Mouse (Mus musculus) lung, adult 2 months (tissue): ENCODE results near the gene Pcnx4. TPM values are rescaled to one million over a fixed set of nuclear protein-coding genes. Genes with fewer than 3 reads are reported as not detected.

Experiments
- DNase-seq: peaks from one replicate; pipeline ENCODE4 v3.0.0; 2022
- H3K4me1 ChIP-seq: fragments of 200-500 bp; 2 replicates; pipeline ENCODE4 v1.6.1; 2011; ENCODE audit warnings: low read length; ENCODE audit not compliant: control insufficient read depth, insufficient read depth
- H3K4me3 ChIP-seq: fragments of 200-500 bp; replicated peaks from 2 replicates; pipeline ENCODE3; 2011; ENCODE audit warnings: low read depth, mild to moderate bottlenecking, control low read depth, low read length; ENCODE audit errors: extremely low read depth
- CTCF ChIP-seq: fragments of 200-500 bp; IDR thresholded peaks from 2 replicates; pipeline ENCODE4 v1.5.1; 2011; ENCODE audit warnings: mild to moderate bottlenecking, low read length, control low read depth; ENCODE audit not compliant: insufficient read depth
- POLR2A ChIP-seq: fragments of 200-500 bp; IDR thresholded peaks from 2 replicates; pipeline ENCODE4 v1.6.1; 2011; ENCODE audit warnings: low read depth, mild to moderate bottlenecking, control low read depth, low read length, borderline replicate concordance; ENCODE audit errors: extremely low read depth
- WGBS: fragments of 180-500 bp; shearing (Covaris S2); methylation state at CpG from one replicate; pipeline ENCODE4 v1.1.7; 2018; 5-methylcytosine and 5-hydroxymethylcytosine counted together
- polyA plus RNA-seq: library from polyadenylated mRNA; depleted of rRNA; stranded (reverse); fragments of >200 nt; gene quantifications from 2 replicates; pipeline ENCODE4 v1.2.3, GENCODE M21; 2012

The Pcnx4 gene
- polyA plus RNA-seq, 1 experiment = 6.2 TPM

DNA sequence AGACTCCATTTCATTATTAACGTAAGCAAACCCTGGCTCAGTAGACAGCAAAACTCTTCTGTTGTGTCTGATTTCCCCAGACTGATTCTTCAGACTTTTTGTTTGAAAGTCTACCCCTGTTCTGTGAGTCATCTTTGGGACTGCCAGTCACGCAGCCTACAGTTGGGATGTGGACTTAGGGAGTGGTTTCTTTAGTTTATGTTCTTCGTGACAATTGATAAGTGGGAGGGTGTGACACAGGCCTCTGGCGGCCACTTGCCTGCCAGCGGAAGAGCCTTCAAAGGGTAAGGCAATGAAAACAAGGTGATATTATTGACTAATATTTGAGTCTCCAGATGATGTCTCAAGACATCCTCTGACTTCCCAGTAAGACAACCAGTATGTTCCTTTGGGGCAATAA lies 16.3 kb upstream of the Pcnx4 start:
- no peak overlapping the region for H3K4me3 ChIP-seq
- no peaks in the 10 kb centered on the region for H3K4me1 ChIP-seq
- TF ChIP-seq POLR2A (no peak), CTCF (no peak)
- no peak for DNase-seq
- WGBS = 59% methylated on average over 5 of the region's 5 CpGs

DNA sequence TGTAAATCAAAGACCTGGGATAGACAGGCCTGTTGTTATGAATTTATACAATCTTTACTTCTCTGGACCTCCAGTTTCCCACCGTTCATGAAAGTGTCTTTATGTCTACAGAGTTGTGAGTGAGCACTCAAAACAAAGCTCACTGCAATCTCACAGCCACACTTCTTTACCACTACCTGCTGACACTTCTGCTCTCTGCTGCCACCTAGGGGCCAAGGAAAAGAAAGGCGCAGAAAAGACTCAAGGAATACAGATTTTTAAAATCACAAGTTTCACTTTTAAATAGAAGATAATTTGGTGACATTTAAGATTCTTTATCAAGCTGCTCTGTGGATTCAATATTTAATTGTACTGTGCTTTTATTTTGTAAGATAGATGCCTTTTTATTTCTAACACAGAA lies 15.5 kb upstream of the Pcnx4 start:
- Histone ChIP-seq H3K4me1 (no peaks in the 10 kb centered on the region), H3K4me3 (no peak overlapping the region)
- TF ChIP-seq POLR2A (no peak), CTCF (peak; percentile 65)
- 2% methylated on average over 2 of the region's 2 CpGs for WGBS
- DNase-seq = peak; percentile 61

DNA sequence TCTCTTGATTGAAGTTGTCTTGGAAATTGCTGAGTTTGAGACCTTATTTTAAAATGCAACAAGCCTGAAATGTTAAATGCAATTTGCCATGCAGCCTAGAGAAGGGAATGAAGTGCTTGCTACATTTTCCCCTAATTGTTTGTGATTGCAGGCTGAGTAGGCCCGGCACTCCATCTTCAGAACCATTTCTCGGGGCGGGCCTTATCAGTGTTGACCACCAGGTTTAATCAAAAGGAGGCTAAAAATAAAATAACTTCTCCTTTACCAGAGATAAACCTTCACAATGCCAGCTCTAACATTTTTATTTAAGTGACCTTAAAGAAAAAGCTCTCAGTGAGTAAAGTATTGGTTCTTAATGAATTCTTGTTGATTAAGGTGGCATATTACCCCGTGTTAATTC lies 10.6 kb upstream of the Pcnx4 start:
- 53% methylated on average over 4 of the region's 4 CpGs for WGBS
- no peak for DNase-seq

DNA sequence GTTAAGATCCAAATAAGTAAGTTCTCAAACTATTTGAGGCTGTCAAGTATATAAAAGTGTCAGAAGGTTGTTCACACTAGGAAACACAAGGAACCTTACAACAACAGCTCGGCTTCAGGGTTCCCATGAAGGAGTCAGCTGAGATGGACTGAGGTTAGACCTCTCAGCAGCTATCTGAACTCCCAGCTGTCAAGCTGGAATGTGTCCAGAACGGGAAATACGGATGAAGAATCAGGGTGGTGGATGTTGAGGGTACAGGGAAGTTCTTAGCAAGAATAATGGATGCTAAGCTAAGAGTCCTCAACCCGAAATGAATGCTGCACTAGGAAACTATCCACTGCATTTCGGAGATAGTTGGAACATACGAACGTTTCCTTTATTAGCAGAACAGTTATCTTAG lies 3.9 kb upstream of the Pcnx4 start:
- H3K4me3 ChIP-seq = no peak overlapping the region
- H3K4me1 ChIP-seq = 0 out of 2 replicates have a peak, but pooled peaks cover 2% of the 10 kb centered on the region
- WGBS = 65% methylated on average over 7 of the region's 7 CpGs
- no peak for TF ChIP-seq POLR2A
- no peak for TF ChIP-seq CTCF
- DNase-seq = no peak

More for the DNA sequence above, 10.6 kb upstream of the Pcnx4 start:
- TF ChIP-seq CTCF (no peak), POLR2A (no peak)
- Histone ChIP-seq H3K4me1 (no peaks in the 10 kb centered on the region), H3K4me3 (no peak overlapping the region)

DNA sequence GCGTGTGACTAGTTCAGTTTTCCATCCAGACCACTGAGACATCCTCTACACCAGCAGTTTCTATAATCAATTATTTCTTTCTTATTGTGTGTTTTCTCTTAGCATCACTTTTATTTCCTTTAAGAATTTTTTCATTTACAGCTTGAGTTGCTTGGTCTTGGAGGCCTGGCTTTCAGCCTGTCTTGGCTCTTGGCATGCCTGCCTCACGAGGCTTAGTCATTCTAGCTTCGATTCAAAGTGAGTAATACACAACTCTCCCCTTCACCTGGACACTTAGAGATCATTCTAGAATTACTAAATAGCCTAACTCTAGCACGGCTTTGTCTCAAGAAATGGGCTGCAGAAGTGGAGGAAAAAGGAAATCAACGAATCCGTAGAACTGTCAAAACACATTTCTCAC lies 2.2 kb upstream of the Pcnx4 start:
- Histone ChIP-seq H3K4me3 (no peak overlapping the region), H3K4me1 (0 out of 2 replicates have a peak, but pooled peaks cover 2% of the 10 kb centered on the region)
- DNase-seq = no peak
- TF ChIP-seq CTCF = no peak
- TF ChIP-seq POLR2A = no peak
- 70% methylated on average over 6 of the region's 6 CpGs for WGBS

DNA sequence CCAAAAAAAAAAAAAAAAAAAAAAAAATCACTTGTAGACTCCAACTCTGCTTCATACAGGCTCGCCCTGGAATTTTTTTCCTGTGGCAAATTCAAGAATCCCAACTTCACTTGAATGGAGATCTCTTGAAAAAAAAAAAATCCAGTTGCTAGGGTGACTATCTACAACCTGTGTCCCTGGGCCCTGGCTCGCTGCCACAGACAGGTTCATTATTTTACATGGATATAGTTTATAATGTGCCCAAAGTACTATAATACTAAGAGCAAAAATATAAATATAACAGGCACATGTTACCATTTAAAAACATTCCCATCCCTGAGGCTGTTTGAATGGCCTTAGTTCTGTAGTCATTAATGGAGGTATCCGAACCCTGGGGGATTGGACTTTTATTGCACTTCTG lies 584 bp upstream of the Pcnx4 start:
- WGBS = 46% methylated on average over 3 of the region's 3 CpGs
- Histone ChIP-seq H3K4me3 (peak overlapping the region; percentile 25), H3K4me1 (0 out of 2 replicates have a peak, but pooled peaks cover 2% of the 10 kb centered on the region)
- DNase-seq = no peak
- TF ChIP-seq POLR2A (no peak), CTCF (no peak)

DNA sequence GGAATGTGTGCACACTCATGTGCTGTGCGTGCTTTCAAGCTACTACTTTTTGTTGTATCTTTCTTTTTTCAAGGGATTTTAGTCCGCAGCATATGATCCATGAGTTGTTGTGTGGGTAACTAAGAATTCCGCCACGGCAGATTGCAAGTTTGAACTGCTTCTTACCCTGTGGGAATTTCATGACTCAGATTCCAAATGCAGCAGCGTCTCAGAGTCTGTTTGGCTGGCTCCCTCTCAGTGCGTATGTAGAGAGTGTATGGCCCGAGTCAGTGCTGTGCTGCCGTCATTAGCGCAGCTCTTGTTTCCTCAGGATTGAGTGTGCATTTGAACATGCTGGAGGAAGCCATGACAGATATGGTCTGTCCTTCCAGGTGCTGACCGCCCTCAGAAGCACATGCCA lies 2.4 kb downstream of the Pcnx4 start:
- DNase-seq = no peak
- no peak overlapping the region for H3K4me3 ChIP-seq
- 0 out of 2 replicates have a peak, but pooled peaks cover 2% of the 10 kb centered on the region for H3K4me1 ChIP-seq
- 89% methylated on average over 10 of the region's 10 CpGs for WGBS
- no peak for TF ChIP-seq POLR2A
- no peak for TF ChIP-seq CTCF

DNA sequence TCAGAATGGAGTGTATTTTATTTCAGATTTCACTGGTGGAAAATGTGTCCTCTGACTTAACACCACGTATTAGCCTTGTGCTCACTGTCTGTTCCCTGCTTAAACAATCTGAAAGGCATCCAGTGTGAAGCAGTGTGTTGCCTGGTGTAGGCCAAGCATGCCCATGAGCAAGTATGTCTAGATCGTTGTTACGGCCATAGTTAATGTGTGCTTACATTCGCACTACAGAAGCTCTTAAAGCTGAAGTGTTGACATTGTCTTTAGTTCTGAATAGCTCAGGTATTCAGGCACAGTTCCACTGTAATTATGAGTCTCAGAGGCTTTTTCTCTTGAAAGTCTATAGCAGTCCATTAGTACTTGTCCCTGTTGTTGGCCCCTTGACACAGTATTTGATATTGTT lies 18.2 kb downstream of the Pcnx4 start:
- TF ChIP-seq CTCF (no peak), POLR2A (no peak)
- Histone ChIP-seq H3K4me1 (no peaks in the 10 kb centered on the region), H3K4me3 (no peak overlapping the region)
- 64% methylated on average over 4 of the region's 4 CpGs for WGBS
- DNase-seq = no peak

DNA sequence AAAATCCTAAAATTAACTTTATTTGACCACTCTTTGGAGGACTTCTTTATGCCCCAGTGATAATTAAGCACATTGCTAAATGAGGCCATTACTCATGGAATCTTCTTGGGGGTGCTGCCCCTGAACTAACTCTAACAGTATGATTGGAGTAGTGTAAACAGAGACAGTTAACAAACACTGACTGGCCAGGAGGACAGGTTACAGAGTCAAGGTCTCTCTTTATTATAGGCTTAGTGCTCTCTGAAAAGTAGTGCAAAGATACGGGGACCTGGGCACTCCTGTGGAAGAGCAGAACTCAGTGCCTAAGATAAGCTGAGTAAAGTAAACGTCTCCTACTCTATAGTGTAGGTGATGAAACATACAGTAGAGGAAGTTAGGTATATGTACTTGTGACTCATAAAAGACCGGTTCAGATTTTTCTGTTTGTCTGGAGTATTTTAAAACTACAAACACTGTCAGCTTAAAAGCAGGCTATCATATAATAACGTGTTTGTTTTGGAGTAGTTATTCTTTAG lies 28.2 kb downstream of the Pcnx4 start:
- Histone ChIP-seq H3K4me3 (no peak overlapping the region), H3K4me1 (no peaks in the 10 kb centered on the region)
- DNase-seq = no peak
- 66% methylated on average over 4 of the region's 4 CpGs for WGBS
- no peak for TF ChIP-seq POLR2A
- TF ChIP-seq CTCF = no peak

DNA sequence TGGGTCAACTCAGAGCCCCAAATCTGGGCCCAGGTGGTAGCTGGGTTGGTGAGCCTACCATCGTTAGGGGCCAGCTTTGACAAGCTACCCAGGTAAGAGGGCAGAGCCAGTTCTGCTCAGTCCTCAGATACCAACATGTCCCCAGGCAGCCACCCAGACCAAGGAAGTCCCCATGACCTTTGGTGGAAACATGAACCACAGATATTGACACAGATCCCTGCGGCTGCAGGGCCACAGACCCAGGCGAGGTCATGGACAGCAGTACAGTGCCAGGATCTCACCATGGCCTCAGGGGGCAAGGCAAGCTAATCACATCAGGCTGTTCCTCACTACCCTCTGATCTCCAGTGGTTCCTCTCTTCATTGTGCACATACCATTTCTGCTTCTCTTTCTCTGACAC lies 45.8 kb downstream of the Pcnx4 start:
- no peaks in the 10 kb centered on the region for H3K4me1 ChIP-seq
- TF ChIP-seq POLR2A (no peak), CTCF (no peak)
- H3K4me3 ChIP-seq = no peak overlapping the region
- DNase-seq = no peak
- WGBS = 91% methylated on average over 3 of the region's 3 CpGs
